Mouse (Mus musculus): ENCODE results near the gene Il10rb.
"Not testable (repeated sequence)": the region's sequence is repeated elsewhere in the genome, so short reads cannot be mapped to it uniquely, and the experiment has no call there.

The Il10rb gene

DNA sequence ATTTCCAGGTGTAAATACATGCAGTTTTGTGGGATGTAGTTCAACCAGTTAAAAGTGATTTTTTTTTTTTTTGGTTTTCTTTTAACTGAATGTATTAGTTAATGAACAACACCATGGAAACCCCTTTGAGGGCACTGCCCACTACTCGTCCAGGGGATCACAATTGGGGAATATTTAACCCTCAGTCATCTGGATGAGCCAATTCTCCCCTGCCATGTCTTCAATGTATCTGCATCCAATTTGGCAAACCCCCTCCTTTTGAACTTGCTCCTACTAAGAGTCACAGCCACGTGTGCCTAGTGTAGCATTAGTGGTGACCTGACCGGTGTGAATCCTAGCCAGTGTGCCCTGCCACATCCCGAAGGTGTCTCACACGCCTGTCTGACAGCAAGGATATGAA lies 12.6 kb downstream of the Il10rb start:
- DNase-seq: no peak

DNA sequence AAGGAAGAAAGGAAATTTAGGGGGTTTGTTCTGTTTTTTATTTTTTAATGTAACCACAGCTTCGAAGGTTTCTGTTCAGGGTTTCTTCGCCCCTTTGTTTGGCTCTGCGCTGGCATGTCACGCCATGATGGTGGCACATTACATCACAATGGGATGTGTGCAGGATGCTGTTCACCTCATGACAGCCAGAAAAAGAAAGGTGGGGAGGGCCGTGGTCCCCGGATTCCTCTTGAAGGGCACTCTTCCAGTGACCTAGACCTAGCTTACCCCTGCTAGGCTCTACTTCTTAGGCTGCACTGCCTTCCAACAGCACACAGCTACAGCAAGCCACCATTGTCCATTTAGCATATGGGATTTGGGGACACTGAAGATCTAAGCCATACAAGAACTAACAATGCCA lies 19.9 kb downstream of the Il10rb start:
- no peak for DNase-seq

DNA sequence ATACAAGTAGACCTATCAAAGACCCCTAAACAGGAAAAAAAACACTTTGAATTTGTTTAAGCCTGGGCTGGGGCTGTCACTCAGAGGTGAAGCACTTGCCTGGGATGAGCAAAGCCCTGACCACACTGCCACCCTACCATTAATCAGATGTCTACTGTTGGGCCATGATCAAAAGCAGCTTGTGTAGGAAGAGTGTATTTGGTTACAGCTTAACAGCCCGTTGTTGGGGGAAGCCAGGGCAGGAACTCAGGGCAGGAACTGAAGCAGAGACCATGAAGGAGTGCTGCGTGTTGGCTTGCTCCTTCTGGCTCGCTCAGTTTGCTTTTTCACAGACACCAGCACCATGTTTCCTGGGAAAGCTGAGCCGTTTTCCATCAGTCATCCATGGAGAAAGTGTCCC lies 20.6 kb downstream of the Il10rb start:
- no peak for DNase-seq

DNA sequence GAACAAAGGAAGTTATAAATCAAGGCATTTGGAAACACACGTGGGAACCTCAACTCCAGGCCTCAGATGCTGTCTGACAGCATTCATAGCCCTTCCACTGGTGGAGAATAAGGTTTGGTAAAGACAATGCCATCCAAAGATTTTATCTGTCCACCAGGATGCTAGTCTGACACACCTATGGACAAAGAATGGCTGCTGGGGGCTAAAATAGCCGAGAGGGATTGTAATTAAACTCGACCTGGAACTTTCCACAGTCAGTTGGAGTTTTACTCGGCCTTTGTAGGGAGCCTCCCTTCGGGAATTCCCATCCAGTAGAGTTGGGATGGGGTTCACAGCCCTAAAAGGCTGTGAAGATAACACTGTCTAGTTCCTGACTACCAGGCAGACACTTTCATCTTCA lies 21.5 kb downstream of the Il10rb start:
- no peak for DNase-seq

DNA sequence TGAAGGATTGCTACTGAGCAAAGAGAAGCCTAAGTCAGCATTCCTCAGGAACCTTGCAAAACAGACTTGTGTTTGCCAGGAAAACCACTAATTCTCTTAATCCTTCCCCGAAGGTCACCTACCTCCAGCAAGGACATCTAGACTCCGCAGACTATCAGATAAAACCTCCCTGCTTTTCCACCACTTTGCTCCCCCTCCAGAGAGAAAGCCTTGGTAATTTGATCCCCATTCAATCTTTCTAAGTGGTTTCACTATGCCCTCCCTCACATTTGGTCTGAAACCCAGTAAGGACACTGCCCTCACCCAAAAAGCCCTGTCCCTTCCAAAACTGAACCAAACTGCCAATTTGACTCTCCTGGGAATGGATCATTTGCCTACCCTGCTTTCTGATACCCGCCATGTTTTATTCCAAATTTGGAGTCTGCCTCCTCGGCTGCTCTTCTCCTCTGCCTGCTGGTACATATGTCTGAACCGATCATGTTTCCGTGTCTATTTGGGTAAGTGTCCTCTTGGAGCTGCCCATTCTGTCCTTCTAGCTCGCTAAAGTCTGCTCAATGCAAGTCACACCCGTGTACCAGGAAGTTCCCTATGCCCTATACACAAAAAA lies 22.4 kb downstream of the Il10rb start:
- DNase-seq: no peak

DNA sequence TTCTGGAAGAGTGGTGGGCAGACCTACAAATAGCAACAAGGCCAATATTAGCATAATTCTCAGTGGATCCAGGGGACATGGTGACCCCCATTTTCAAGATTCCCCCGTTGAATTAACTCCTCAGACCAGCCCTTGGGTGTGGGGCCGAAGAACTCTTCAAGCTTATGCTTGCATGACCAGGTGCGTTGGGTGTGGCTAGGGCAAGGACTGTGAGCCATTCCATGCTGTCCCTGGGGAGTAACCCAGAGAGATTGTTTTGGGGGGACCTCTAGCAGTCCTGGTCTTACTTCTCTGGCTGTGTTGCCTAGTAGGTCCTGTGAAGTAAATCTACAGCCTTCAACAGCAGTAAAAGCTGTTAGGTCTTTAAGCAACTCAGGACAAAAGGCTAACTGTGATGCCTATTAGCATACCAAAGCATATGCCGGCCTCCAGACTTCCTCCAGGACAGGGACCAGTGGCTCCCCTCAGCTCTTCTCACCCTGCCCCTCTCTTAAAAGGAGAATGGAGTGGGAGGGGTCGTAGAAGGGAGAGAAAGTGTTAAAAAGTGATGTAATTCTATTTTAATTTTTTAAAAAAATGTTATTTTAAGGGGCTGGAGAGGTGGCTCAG lies 26.9 kb downstream of the Il10rb start:
- no peak for DNase-seq

DNA sequence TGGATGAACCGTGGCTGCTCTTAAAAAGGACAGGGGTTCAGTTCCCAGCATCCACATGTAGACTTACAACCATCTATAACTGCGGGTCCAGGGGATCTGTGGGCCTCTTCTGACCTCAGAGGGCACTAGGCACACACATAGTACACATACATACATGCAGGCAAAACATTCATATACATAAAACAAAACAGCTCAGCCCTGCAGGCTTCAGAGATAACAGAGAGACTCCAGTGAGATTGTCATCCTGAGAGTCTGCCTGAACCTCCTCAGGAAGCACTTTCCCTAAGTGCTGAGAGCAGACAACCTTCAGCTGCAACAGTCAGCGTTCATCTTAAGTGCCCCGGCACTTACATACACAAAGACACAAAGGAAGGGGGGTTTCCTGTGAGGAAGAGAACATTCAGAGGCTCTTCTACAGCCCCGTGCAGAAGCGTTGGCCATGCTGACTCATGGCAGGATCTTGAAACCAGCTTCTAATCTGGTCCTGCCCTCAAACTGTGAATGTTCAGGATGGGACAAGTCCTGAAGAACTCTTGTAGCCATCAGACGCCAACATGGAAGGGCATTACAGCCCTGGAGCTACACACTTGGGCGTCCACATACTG lies 27.5 kb downstream of the Il10rb start:
- peak; percentile 53 for DNase-seq

DNA sequence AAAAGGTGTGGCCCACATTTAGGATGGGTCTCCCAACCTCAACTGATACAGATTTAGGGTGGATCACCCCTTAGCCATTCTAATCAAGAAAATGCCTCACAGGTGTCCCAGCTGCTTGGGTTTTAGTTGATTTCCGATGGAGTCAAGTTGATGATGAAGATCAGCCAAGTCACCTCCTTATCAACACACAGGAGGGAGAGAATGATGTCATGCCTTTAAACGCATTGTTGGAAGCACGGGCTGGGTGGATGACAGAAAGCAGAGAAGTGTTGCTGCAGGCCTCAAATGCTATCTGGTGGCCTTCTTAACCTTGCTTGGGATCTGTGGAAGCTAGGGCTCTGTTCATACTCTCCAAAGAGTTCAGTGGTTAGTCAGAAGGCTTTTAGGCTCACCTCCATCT lies 28.2 kb downstream of the Il10rb start:
- no peak for DNase-seq

DNA sequence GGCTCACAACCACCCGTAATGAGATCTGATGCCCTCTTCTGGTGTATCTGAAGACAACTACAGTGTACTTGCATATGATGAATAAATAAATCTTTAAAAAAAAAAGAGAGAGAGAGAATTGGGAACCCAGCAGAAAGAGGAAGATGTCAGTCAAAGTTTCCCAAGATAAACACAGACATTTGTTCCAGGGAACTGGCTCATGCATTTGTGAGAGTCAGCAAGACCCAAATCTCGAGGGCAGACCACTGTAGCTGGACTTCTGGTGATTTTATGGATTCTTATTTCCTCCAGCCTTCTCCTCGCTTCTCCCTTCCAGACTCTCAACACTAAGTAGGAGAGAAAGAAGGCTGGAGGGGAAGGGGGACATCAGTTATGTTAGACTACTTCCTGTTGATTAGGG lies 32.1 kb downstream of the Il10rb start:
- DNase-seq: no peak

DNA sequence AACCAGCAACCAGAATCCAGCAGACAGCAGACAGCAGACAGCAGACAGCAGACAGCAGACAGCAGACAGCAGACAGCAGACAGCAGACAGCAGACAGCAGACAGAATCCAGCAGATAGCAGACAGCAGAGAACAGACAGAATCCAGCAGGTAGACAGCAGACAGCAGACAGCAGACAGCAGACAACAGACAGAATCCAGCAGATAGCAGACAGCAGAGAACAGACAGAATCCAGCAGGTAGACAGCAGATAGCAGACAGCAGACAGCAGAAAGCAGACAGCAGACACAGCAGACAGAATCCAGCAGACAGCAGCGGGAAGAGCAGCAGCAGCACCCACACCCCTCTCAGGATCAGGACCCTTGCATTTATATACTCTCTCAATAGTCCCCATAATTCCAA lies 32.6 kb downstream of the Il10rb start:
- not testable (repeated sequence) for DNase-seq

DNA sequence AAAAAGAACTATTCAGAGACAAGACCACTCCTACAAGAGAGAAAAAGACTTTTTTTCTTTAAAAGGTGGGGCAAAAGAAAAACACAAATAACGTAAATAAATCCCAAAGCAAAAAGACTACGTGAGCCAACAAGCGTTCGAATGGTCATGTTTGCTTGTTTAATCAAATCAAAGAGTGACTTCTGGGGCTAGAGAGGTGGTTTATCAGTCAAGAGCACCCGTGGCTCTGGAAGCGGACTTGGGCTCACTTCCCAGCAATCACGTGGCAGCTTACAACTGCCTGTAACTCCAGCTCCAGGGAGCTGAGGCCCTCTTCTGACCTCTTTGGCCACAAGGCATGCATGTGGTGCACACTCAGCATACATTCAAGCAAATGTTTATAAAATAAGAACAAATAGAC lies 35.4 kb downstream of the Il10rb start:
- DNase-seq: peak; percentile 34

DNA sequence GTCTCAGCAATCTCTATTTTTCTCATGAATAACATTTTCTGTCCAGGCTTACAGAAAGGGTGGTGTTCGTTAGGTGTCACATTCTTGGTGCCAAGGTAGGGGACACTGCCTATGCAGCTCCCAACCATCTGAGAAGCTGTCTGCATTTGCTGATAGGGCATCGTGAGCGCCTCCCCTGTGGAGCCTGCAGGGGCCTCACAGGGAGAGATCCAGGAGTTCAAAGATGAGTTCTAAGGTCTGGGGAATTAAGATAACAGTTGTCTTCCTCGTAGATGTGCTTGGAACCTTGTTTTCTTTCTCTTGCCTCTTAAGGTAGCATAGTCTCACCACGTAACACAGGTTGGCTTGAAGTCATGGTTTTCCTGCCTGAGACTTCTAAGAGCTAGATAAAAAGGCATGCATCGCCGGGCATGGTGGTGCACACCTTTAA lies 35.9 kb downstream of the Il10rb start:
- peak; percentile 56 for DNase-seq

DNA sequence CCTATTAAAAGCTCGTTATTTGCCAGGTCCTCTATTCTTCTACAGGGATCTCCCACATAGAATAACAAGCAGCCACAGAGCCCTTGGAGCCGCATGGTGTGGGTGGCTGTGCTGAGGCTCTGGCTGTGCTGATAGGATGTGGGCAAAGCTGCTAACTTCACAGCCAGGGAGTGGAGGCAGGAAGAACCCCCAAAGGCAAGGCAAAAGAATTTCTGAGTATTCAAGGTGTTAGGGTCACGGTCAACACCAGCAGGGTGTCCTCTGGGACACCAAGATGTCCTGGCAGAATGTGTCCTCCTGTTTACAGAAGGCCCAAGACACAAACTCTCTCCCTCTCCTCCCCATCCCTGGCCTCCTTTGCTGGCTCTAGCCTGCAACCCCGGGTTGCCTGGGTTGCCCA lies 36.5 kb downstream of the Il10rb start:
- DNase-seq: peak; percentile 69

DNA sequence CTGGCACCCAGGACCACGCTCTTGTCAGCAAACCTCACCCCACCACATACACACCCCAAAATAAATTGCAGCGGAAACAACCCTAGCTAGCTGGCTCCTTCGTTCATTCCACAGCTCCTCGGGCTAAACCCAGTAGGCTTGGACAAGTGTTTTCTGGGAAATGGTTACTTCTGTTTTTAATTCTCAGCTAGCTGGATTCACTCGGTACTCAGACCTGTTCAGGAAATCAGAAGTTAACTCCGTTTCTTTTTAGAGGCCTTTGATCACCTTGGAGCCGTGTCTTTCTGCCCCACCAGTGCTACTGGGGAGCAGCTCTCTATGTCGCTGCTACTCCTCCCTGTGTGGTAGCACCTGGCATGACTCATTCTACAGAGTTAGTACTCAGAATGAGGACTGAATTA lies 37.2 kb downstream of the Il10rb start:
- DNase-seq: peak; percentile 60

DNA sequence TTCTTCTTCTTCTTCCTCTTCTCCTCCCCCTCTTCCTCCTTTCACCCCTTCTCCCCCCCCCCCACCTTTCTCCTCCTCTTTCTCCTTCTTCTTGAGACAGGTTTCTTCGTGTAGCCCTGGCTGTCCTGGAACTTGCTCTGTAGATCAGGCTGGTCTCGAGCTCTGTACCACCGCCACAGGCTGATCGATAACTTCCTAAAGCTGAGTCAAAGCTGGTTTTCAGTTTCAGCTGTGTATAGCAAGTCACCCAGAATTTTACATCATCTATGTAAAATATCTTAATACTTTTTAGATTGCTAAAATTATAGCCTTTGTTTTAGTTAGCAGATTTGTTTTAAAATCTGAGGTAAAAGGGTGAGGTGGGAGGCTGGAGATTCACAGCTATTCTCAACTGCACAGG lies 38.9 kb downstream of the Il10rb start:
- DNase-seq: no peak

DNA sequence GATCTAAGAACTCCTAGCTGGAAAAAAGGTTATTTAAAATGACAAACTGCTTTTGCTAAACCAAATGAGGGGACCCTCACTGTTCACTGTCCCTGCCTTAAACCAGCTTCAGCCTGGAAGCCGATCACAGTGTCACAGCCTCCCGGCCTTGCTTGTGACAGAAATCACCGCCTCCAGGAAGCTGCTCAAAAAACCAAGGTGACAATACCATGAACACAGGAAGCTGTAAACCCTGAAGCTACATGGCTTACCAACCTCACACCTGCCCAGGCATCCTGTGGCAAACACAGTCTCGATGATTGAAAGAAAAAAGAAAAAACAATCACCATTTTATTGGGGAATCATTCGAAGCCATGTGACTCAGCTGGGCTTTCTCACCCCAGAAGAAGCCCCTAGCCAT lies 39.6 kb downstream of the Il10rb start:
- peak; percentile 66 for DNase-seq

DNA sequence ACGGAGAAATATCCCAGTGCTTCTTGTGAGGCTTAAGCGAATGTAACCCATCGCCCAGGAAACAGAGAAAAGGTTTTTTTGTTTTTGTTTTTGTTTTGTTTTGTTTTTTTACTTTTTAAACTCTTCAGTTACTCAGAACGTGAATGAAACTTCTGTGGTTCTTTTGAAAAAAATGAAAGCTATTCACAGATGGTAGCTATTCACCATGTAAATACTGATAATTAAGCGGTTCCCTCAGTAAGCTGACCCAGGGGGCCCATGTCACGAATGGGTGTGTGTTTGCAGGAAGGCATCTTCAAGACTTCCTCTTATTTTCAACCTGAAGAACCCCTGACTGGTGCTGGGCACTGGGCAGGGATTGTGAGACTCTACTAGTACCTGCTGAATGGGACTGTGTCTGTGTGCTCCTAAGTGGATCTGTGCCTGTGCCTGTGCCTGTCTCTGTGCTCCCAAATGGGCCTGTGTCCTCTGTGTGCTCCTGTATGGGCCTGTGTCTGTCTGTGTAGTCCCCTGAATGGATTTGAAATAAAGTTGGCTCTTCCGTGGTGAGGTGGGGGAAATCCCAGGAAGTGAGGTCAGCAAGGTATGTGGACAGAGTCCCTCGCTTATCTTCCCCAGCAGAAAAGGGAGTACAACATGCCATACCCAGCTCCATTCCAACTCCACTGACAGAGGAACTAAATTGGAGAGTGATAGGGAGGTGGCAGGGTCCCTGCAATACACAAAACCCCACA lies 41.0 kb downstream of the Il10rb start:
- DNase-seq: peak; percentile 52

DNA sequence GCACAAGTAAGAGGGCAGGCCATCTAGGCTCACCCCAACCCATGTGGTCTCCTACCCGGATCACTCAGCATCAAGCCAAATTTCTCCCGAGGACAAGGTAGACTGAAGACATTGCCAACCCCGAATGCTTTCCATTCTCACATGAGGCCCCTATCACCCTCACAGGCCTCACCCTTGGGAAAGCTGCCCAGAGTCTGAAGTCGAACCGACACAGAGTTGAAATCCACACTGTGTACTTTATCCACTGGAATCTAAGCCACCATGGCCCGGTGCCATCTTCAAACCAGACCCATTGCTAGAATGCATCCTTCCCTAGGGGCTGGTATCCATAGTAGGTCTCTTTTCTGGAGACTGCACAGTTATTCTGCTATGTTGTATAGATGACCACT lies 41.5 kb downstream of the Il10rb start:
- DNase-seq: no peak

DNA sequence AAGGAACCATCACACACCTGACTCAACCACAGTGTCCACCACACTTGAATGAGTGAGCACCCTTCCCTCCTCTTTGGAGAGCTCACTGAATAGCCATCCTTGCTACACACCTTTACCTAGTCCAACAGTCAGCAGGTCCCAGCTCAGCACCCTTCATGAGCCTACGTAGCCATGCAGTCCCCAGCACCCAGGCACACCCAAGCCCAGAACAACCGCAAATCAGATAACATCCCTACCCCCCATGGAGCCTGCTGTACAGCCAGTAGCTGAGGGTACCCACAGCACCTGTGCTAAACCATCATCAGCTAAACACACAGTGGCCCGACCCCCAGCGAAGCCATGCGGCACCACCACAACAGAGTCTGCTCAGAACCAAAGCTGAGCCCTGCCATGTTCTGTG lies 42.1 kb downstream of the Il10rb start:
- peak; percentile 48 for DNase-seq

DNA sequence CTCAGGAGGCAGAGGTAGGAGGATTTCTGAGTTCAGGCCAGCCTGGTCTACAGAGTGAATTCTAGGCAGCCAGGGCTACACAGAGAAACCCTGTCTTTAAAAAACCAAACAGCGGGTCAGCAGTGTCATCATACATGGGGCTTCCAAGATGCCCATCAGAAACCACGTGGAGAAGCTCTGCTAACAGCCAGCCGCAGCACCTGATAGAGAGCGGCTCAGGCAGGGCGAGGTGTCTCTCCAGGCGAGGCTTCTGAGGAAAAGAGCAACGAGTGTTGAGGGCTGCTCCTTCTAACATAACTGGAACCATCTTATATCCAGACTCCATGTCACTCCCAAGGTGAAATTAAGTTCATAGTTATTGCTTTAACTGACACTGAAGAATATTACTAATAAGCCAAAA lies 42.9 kb downstream of the Il10rb start:
- no peak for DNase-seq

DNA sequence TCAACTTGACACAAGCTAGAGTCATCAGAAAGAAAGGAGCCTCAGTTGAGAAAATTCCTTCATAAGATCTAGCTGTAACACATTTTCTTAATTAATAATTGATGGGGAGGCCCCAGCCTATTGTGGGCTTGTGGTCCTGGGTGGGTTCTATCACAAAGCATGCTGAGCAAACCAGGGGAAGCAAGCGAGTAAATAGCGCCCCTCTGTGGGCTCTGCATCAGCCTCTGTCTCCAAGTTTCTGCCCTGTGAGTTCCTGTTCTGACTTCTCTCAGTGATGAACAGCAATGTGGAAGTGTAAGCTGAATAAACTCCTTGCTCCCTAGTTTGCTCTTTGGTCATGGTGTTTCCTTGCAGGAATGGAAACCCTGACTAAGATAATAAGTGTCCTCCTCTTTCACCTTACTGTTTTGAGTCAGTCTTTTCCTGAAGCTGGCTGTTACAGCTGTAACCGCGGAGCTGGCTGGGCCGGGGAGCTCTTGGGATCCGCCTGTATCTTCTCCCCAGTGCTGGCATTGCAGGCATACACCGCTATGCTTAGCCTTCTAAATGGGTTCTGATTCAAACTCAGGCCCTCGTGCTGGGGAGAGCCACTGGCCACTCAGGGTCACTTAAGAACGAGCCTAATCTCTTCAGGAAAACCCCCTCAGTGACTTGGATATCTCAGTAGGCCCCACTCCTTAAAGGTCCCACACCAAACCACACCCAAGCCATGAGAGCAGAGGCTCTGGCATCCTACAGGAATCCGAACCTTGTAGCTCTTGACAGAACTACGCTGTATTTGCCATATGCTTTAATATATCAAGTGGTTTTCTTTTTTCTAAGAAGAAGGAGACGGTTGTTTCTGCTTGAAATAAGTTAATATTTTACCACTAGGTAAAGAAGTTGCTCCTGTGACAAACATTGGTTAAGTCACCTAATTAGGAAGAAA lies 44.4 kb downstream of the Il10rb start:
- peak; percentile 60 for DNase-seq

DNA sequence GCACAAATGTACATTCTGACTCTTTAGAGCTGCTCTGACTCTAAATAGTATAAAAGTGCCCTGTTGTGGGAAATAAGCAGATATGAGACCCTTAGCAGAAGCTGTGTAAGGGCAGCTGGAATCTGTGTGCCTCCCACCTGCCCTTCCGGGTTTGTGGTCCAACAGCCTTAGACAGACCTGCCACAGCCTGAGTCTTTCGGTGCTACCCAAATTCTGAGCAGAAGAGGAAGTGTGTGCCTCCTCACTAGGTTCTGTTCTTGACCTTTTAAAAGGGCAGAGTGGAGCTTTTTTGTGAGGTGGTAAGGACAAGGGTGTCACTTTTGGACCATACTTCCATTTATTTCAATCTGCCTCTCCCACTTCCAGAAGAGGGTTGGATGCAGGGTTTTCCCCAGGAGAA lies 46.0 kb downstream of the Il10rb start:
- peak; percentile 56 for DNase-seq

DNA sequence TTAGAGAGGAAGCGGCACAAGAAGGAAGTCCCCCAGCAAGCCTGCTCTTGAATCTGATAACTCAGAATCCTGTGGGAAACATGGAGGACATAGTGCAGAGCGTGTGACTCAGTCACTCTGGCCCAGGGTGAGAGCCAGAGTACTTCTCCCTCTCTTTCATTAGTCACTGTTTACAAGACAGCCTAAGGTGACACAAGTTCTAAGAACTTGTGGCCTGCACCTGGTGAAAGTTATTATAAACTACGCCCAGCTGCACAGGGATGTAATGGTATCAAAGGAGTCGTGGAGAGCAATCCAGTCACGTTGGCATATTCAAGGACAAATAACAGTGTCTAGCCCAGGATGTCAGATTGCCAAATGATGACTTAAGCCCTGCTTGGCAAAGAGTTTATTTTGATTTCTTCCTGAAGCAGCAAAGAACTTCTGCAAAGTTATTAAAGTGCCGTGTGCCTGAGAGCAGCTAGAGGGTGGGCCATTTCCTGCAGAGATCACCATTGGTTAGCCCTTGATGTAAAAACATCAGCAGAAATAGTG lies 46.5 kb downstream of the Il10rb start:
- DNase-seq: no peak
